Mouse (Mus musculus) fibroblast of lung, adult 2 months (primary cell): ENCODE measurements around the gene Zbtb37.
A peak's percentile ranks its signal among the peaks of the same experiment; 100 is the strongest.
"Not testable (repeated sequence)": the region's sequence is repeated elsewhere in the genome, so short reads cannot be mapped to it uniquely, and the experiment has no call there.

Experiments
- DNase-seq: peaks from one replicate; pipeline ENCODE4 v3.0.0-alpha.2; 2011; ENCODE audit warnings: low read depth

The Zbtb37 gene

DNA sequence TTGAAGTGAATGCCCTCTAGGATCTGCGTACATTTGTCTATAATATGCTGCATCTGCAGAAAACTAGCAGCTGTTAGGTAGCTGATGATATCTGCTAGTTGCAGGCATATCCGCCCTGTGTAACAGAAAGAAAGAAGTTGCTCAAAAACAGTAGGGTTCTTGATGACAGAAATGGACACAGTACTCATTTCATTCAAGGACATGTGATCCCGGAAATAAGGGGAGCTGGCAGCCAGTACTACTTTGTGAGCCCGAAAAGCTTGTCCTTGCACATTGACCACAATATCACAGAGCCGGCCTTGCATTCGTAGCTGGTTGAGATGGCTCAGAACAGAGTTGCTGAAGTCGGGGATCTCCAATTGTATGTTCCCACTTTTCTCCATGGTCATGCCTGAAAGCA, 2.3 kb downstream of the Zbtb37 start:
- DNase-seq: no peak

DNA sequence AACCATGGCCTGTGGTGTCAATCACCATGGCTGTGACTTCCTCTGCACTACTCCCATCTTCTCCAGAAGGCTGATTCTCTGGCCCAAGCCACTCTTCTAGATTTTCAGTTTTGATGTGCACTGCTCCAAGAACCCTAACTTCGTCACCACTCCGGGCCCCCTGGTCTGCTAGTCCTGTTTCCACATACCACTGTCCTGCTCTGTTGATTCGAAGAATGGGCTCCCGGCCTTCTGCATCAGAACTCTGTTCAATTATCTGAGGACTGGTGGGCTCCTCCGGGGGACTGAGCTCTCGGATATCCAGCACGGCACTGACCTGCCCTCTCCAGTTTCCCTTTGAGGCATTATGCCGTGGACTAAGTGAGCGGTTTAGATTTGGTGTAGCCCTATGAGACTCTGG, 2.8 kb downstream of the Zbtb37 start:
- no peak for DNase-seq

DNA sequence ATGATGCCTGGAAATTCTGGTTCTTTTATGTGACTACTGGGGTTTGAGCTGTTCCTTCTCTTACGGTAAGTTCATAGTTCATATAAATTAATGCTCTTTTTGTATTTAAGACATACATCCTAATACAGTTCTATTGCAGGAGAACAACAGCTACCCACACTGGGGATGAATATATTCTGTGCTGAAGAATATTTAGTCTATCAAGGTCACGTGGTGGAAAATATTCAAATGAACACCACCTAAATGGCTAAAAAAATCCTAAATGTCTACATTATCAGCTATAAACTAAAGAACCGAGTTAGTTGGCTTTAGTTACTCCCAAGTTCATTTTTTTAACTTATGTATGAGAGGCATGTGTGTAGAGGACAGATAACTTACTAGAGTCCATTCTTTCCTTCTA, 4.6 kb downstream of the Zbtb37 start:
- DNase-seq: no peak

GRCm38 (mm10) chr1:161028427-161028826, 6.2 kb downstream of the Zbtb37 start:
- not testable (repeated sequence) for DNase-seq

GRCm38 (mm10) chr1:161027196-161027595, 7.5 kb downstream of the Zbtb37 start:
- no peak for DNase-seq

GRCm38 (mm10) chr1:161025410-161026210, 9.0 kb downstream of the Zbtb37 start:
- DNase-seq: peak; percentile 75

- no peak for DNase-seq
These were observed 14.6 kb downstream of the Zbtb37 start for GRCm38 (mm10) chr1:161020051-161020450.

DNA sequence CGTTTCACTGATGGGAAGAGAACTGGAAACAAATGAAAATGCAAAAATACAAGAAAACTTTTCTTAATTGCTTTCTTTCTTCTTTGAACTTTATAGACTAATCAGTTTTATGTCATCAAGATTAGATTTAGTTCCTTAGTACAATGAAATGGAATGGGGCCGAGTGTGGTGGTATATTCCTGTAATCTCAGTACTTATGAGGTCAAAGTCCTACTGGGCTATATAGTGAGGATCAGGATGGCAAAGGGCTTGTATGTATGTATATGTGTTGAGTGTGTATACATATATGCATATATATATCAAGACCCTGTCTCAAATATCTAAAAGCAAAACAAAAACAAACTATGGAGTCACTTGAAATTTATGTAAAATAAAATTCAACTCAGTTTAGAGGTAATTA, 18.3 kb downstream of the Zbtb37 start:
- DNase-seq: no peak

DNA sequence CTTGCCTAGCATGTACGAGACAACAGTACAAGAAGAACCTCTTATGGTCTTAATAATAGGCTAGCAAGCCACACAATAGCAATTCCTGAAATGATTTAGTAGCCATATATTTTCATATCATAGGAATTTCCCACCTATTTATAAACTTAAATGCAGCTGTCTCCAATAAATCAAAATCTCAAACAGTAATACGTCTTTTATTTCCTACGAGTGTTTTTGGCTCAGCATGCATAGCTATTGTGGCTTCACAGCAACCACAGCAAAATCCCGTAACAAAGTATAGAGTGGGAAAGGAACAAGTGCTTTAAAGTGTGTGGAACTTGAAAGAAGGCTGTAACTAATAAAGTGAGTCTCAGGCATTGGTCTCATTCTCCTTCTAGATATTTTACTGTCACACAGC, 24.2 kb downstream of the Zbtb37 start:
- no peak for DNase-seq

GRCm38 (mm10) chr1:161008038-161008437, 26.6 kb downstream of the Zbtb37 start:
- DNase-seq: no peak

DNA sequence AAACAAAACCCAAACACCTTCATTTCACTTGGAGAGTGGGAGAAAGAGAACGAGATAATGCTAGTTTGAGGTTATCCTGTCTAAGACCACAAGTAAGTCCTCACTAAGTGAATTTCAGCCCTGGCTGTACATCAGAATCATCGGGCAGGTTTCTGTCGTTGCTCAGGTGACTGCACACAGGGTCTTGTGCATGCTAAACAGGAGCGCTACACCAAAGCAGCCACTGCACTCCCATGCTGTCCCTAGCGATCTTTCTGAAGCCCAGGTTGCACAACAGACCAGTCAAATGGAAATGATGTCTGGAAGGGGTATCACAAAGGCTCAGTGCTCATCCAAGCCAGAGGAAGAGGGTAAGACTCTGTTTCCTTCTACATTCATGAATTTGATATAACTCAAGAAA, 28.2 kb downstream of the Zbtb37 start:
- no peak for DNase-seq

DNA sequence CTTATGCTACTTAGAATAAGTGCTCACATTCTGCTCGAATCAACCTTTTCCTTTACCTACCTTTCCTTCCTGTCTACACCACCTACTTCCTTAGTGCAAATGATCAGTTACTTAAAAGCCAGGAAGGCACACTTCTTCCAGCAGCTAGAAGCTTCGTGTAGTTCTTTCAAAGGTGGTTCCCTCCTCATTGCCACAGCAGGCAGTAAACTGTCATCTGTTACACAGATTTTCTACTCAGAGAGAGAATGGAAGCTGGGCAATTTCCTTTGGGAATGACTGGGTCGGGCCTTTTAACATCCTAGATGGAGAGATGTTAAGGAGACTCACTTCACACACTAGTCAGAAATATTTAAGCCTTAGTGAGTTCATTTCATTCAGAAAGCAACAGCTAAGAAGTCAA, 29.1 kb downstream of the Zbtb37 start:
- no peak for DNase-seq

- DNase-seq: no peak
These were observed 29.7 kb downstream of the Zbtb37 start for GRCm38 (mm10) chr1:161004942-161005341.

DNA sequence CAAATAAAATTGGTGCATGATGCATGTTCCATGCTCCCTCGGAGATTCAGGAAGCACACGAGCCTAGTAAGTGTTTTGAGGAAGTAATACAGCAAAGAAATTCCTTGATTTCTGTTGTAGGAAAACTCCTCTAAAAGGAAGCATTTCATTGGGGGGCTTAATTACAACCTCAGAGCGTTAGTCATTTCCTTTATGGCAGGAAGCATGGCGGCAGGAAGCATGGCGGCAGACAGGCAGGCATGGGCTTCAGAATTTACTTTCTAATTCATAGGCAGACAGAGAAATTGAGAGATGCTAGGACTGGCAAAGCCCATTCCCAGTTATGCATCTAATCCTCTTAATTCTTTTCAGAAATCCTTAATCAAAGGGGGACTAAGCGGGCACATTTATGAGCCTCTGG, 40.8 kb downstream of the Zbtb37 start:
- DNase-seq: no peak

- DNase-seq: no peak
These were observed 45.3 kb downstream of the Zbtb37 start for GRCm38 (mm10) chr1:160989395-160989794.

- no peak for DNase-seq
These were observed 47.6 kb downstream of the Zbtb37 start for GRCm38 (mm10) chr1:160986881-160987635.

GRCm38 (mm10) chr1:160985477-160985876, 49.2 kb downstream of the Zbtb37 start:
- no peak for DNase-seq

GRCm38 (mm10) chr1:160984731-160985130, 49.9 kb downstream of the Zbtb37 start:
- DNase-seq: not testable (repeated sequence)

GRCm38 (mm10) chr1:160982887-160983286, 51.8 kb downstream of the Zbtb37 start:
- DNase-seq: no peak

- DNase-seq: no peak
These were observed 53.3 kb downstream of the Zbtb37 start for GRCm38 (mm10) chr1:160981337-160981736.

DNA sequence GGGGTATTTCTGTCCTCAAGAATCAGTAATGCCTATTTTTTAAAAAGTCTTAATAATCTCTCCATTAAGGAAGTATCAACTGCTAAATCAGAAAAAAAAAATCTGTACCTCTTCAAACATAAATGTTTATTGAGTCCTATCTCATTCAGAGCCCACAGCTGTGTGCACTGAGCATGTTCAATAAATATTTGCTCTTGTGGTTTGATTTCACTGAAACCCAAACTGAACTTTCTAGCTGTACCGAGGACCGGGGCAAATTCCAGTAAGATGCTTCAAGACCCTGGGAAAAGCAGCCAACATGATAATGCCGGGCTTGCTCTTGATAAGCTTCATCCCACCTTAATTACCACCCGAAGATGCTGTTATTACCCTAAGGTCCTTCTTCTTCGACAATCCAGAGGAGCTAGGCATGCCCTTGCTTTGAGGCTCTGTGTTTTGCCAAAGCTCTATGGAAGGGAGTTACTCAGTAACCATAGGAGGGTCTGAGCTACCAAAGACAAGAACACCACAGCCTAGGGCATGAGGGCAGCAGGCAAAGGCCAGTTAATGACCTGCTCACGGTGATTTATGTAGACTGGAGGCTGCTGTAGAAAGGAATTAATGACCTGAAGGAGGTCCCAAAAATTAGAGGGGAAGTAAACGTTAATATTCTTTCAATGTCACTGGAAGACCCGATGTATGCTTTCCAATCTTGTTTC, 54.0 kb downstream of the Zbtb37 start:
- DNase-seq: no peak

GRCm38 (mm10) chr1:160980021-160980420, 54.6 kb downstream of the Zbtb37 start:
- no peak for DNase-seq
